ENCODE assay signal across 8 mouse cellular contexts in the genomic region with DNA sequence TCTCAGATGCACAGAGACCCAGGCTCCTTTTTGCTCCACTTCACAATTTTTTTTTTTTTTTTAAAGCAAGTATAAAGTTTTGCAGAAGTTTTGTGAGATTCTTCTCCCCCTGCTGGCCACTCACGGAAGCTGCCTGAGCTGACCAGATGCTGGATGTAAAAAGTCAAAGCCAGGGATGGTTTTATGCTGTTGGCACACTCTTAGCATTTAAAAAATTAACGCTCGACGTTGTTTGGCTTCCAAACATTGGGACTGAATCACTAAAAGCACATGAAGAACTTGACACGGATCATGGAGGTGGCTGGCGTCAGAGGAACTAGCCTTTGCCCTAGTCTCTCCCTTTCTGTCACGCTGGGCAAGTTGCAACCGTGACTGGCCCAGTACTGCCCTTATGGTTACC.
DNase-seq lines count a peak whose midpoint lies in the region; ATAC-seq and TF ChIP-seq lines count a peak whose summit lies in the region.

No protein-coding gene starts in this region.

- DNase-seq in CD4-positive, CD25-positive, alpha-beta regulatory T cell, adult 2 months (ENCODE audit: low read depth, low spot score) = peak; percentile 48
- DNase-seq in layer of hippocampus, postnatal 10 days (ENCODE audit: low spot score in 2 of 2) = peak; percentile 54 to 64
- DNase-seq in layer of hippocampus, adult 8-10 months (ENCODE audit: low spot score in 2 of 2) = no peak
- DNase-seq in Patski (ENCODE audit: low read depth, low spot score) = no peak
- peak; percentile 39 to 65 for DNase-seq in lung, postnatal 4 days

- TF ChIP-seq CTCF in Patski (IDR thresholded peaks at IDR 0.05) = peak; percentile 82

- CTCF ChIA-PET in Patski (lab: Charles Lee) = interaction anchor here (1.0 to 1.9 kb wide), 6 partner anchors 9 to 295 kb away, joined by 3 to 5 read pairs (median 3); no protein-coding TSS in a partner anchor

- no peaks in the 10 kb centered on the region for H3K27me3 ChIP-seq in Patski

- ATAC-seq in CD4-positive, CD25-positive, alpha-beta regulatory T cell, adult 4 months = no peak
- ATAC-seq in Patski = no peak
- ATAC-seq in granulocyte monocyte progenitor cell, adult 5-6 weeks (replicated peaks; ENCODE audit: poor library complexity, severe bottlenecking) = 0 out of 2 replicates have a peak, but pooled peaks have one; percentile 14
- ATAC-seq in frontal cortex, adult (ENCODE audit: low TSS enrichment) = no peak

- in situ Hi-C loops in Patski (cut with MboI; ENCODE audit: low pct_unique_long_range_greater_than_20kb) = loop anchor here (5.0 to 10.0 kb wide), 3 partner anchors 95 to 527 kb away; no protein-coding TSS in a partner anchor

- POLR2A ChIA-PET in Patski (lab: Charles Lee) = no interaction called here

Comparison
In these comparisons a context has a peak if more than half of its experiments do, and no peak if none do; other contexts are left out.
1. DNase-seq: peak in CD4-positive, CD25-positive, alpha-beta regulatory T cell, adult 2 months (single experiment), layer of hippocampus, postnatal 10 days (2 of 2) and lung, postnatal 4 days (2 of 2); none in layer of hippocampus, adult 8-10 months (0 of 2) and Patski (single experiment).